Mouse (Mus musculus): ENCODE results near the gene Sfrp4. TPM values are rescaled to one million over a fixed set of nuclear protein-coding genes. Genes with fewer than 3 reads are reported as not detected.

Sfrp4 gene
- total RNA-seq (2023; ENCODE audit: inconsistent age) = not detected in 4 replicates

DNA sequence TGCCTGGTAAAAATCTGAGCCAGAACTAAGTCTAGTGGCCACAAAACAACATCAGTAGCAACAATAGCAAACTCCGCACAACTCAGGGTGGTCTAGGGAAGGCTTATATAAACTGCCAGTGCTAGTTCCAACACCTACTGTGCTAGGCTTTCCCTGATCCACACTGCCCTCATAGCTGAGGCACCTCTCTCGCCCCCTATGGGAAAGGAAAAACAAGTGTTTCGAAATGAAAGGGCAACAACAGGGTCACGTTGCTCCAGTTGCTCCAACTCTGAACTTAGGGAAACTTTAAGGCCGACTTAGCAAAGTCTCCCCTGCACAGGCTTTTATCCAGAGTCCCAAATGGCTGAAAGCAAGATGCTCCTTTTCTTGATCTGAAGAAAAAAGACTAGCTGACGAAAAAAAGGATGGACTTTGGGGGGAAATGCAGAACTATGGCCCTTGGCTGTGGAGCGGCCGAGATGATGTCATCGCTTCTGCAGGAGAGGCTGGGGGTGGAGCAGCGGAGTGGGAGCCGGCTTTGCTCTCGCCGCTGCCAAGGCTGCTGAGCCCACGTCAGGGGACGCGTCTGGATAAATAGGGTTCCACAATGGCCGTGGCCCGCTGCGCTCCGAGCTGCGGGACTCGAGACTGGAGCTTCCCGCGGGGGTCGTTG, at the start of gene Sfrp4:
Sfrp4 (plus strand) TSS at position 532 of the 655 bp plus-strand sequence.

DNA sequence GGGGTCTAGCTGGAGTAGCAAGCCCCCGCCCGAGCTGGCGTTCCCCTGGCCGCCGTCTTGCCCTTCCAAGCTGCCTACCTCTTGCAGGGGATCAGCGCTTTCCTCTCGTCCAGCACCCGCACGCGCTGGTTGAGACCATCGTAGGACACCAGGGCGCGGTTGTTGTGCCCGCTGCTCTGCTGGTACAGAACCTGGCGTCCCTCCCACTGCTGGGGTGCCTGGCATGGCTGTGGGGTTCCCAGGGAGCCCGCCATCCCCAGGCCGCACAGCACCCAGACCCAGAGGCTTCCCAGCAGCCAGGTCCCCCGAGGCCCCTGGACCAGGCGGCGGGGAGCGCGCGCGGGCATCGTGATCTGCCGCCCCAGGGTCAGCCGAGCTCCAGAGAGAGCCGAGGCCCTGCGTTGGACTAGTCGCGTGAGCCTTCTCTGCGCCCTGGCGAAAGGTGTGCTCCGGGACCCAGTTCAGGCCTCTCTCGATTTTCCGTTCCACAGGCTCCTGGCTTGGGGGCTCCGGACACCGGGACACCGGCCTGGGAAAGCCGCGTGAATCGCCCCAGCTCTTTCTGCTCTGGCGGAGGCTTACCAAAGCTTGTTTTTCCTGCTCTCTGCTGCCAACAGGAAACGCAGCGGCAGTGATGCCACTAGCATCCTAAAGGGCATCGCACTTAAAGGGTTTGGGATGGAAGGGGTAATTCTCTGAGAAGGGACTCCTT, 3.5 kb upstream of the Sfrp4 start, which contains the start of gene Epdr1:
Epdr1 (minus strand) TSS at position 712 of the 712 bp plus-strand sequence.

Other genes starting within 250 kb of the Sfrp4 start
- 14.0 to 28.5 TPM (median 20.9 TPM) in 4 replicates for gene Stard3nl, start 227.3 kb upstream of the Sfrp4 start, total RNA-seq (2023; ENCODE audit: inconsistent age)
- gene Epdr1, start 3.2 kb upstream of the Sfrp4 start, total RNA-seq (2023; ENCODE audit: inconsistent age) = not detected in 4 replicates
- gene Nme8, start 74.7 kb downstream of the Sfrp4 start, total RNA-seq (2023; ENCODE audit: inconsistent age) = not detected in 4 replicates
- 0.19 to 0.63 TPM (median 0.46 TPM) in 4 replicates for gene Gpr141, start 201.2 kb downstream of the Sfrp4 start, total RNA-seq (2023; ENCODE audit: inconsistent age)